Mouse (Mus musculus) MEL (cell line): ENCODE data around the gene Rab1a. TPM values are rescaled to one million over a fixed set of nuclear protein-coding genes. Genes with fewer than 3 reads are reported as not detected.

Source experiments
- DNase-seq: peaks from one replicate; pipeline ENCODE4 v3.0.0; 2011; ENCODE audit warnings: low read depth, low spot score
- H3K27ac ChIP-seq: 2 replicates; pipeline ENCODE4 v1.5.1; 2012; ENCODE audit warnings: low read depth, mild to moderate bottlenecking, control low read depth, low read length, moderate library complexity; ENCODE audit not compliant: control insufficient read depth
- H3K27me3 ChIP-seq, 2 experiments: fragments of 150-350 bp in 1 of 2; sonication (generic) in 1 of 2; 2 replicates each; pipeline ENCODE4 v1.6.1; 2012; ENCODE audit warnings: low read length in 2 of 2, mild to moderate bottlenecking in 2 of 2, improper control_type of control experiment in 1 of 2, moderate library complexity in 1 of 2; ENCODE audit not compliant: insufficient read depth in 2 of 2, control insufficient read depth in 1 of 2
- H3K36me3 ChIP-seq, 2 experiments: 2 replicates each; pipeline ENCODE4 v1.6.1; 2012 to 2014; ENCODE audit warnings: low read length in 2 of 2, improper control_type of control experiment in 1 of 2, inconsistent platforms in 1 of 2, mild to moderate bottlenecking in 1 of 2; ENCODE audit not compliant: insufficient read depth in 2 of 2, control insufficient read depth in 1 of 2
- H3K4me1 ChIP-seq, 2 experiments: fragments of 150-350 bp in 1 of 2; sonication (generic) in 1 of 2; 2 replicates each; pipeline ENCODE4 v1.6.1; 2012; ENCODE audit warnings: low read length in 2 of 2, improper control_type of control experiment in 1 of 2, mild to moderate bottlenecking in 1 of 2; ENCODE audit not compliant: insufficient read depth in 2 of 2, control insufficient read depth in 1 of 2
- H3K4me3 ChIP-seq, 2 experiments: fragments of 150-350 bp in 1 of 2; sonication (generic) in 1 of 2; 2 replicates each; pipeline ENCODE4 v1.5.1; 2012; ENCODE audit warnings: low read depth in 2 of 2, low read length in 2 of 2, mild to moderate bottlenecking in 2 of 2, moderate library complexity in 2 of 2, control low read depth in 1 of 2, improper control_type of control experiment in 1 of 2; ENCODE audit not compliant: control insufficient read depth in 1 of 2, insufficient read depth in 1 of 2
- H3K79me2 ChIP-seq: 2 replicates; pipeline ENCODE4 v1.6.1; 2012; ENCODE audit warnings: mild to moderate bottlenecking, low read length, moderate library complexity; ENCODE audit not compliant: control insufficient read depth, poor library complexity, insufficient read depth
- H3K9ac ChIP-seq: 2 replicates; pipeline ENCODE4 v1.6.1; 2012; ENCODE audit warnings: low read depth, mild to moderate bottlenecking, control low read depth, low read length, moderate library complexity; ENCODE audit not compliant: control insufficient read depth, poor library complexity, severe bottlenecking
- H3K9me3 ChIP-seq: fragments of 150-350 bp; sonication (generic); replicated peaks from 2 replicates; pipeline ENCODE4 v1.6.1; 2012; ENCODE audit warnings: mild to moderate bottlenecking, low read length, improper control_type of control experiment, moderate library complexity; ENCODE audit not compliant: insufficient read depth
- E2F4 ChIP-seq: IDR thresholded peaks from 2 replicates; pipeline ENCODE4 v1.6.1; 2011; ENCODE audit warnings: low read depth, low read length, improper control_type of control experiment, borderline replicate concordance
- ETS1 ChIP-seq: IDR thresholded peaks from 2 replicates; pipeline ENCODE4 v1.6.1; 2012; ENCODE audit warnings: low read depth, mild to moderate bottlenecking, inconsistent platforms, low read length, improper control_type of control experiment, moderate library complexity
- GATA1 ChIP-seq: IDR thresholded peaks from 2 replicates; pipeline ENCODE4 v1.6.1; 2011; ENCODE audit warnings: low read depth, low read length, improper control_type of control experiment
- MAX ChIP-seq: IDR thresholded peaks from 2 replicates; pipeline ENCODE4 v1.6.1; 2011; ENCODE audit warnings: low read length, improper control_type of control experiment
- MEF2A ChIP-seq: IDR thresholded peaks from 2 replicates; pipeline ENCODE4 v1.6.1; 2014; ENCODE audit warnings: low read depth, mild to moderate bottlenecking, inconsistent platforms, low read length, improper control_type of control experiment; ENCODE audit not compliant: poor library complexity, insufficient replicate concordance, severe bottlenecking; ENCODE audit errors: extremely low read depth
- MXI1 ChIP-seq: IDR thresholded peaks from 2 replicates; pipeline ENCODE4 v1.6.1; 2011; ENCODE audit warnings: mild to moderate bottlenecking, low read depth, low read length, improper control_type of control experiment
- MYB ChIP-seq: IDR thresholded peaks from 2 replicates; pipeline ENCODE4 v1.6.1; 2011; ENCODE audit warnings: mild to moderate bottlenecking, low read depth, low read length, improper control_type of control experiment
- NELFE ChIP-seq: IDR thresholded peaks from 2 replicates; pipeline ENCODE4 v1.6.1; 2011; ENCODE audit warnings: low read depth, low read length, improper control_type of control experiment
- POLR2AphosphoS5 ChIP-seq: IDR thresholded peaks from 2 replicates; pipeline ENCODE4 v1.6.1; 2012; ENCODE audit warnings: low read depth, borderline replicate concordance, mild to moderate bottlenecking, inconsistent platforms, low read length, moderate library complexity, mixed read lengths
- SMC3 ChIP-seq: IDR thresholded peaks from 2 replicates; pipeline ENCODE4 v1.6.1; 2011; ENCODE audit warnings: low read depth, low read length, improper control_type of control experiment
- TBP ChIP-seq: IDR thresholded peaks from 2 replicates; pipeline ENCODE4 v1.8.0; 2011; ENCODE audit warnings: low read depth, low read length, improper control_type of control experiment
- TCF12 ChIP-seq: IDR thresholded peaks from 2 replicates; pipeline ENCODE4 v1.6.1; 2014; ENCODE audit warnings: low read depth, mild to moderate bottlenecking, inconsistent platforms, low read length, improper control_type of control experiment, moderate library complexity
- UBTF ChIP-seq: IDR thresholded peaks from 2 replicates; pipeline ENCODE4 v1.6.1; 2012; ENCODE audit warnings: low read depth, mild to moderate bottlenecking, inconsistent platforms, low read length, improper control_type of control experiment, moderate library complexity, borderline replicate concordance; ENCODE audit not compliant: insufficient read depth
- USF1 ChIP-seq: IDR thresholded peaks from 2 replicates; pipeline ENCODE4 v1.6.1; 2014; ENCODE audit warnings: low read depth, mild to moderate bottlenecking, inconsistent platforms, low read length, improper control_type of control experiment, moderate library complexity
- USF2 ChIP-seq, 2 experiments: IDR thresholded peaks; 2 replicates each; pipeline ENCODE4 v1.6.1; 2011 to 2012; ENCODE audit warnings: improper control_type of control experiment in 2 of 2, low read length in 2 of 2, borderline replicate concordance in 1 of 2, inconsistent platforms in 1 of 2, low read depth in 1 of 2, mild to moderate bottlenecking in 1 of 2; ENCODE audit not compliant: insufficient read depth in 1 of 2
- ZC3H11A ChIP-seq: IDR thresholded peaks from 2 replicates; pipeline ENCODE4 v1.6.1; 2012; ENCODE audit warnings: low read depth, mild to moderate bottlenecking, inconsistent platforms, low read length, improper control_type of control experiment
- ZKSCAN1 ChIP-seq: IDR thresholded peaks from 2 replicates; pipeline ENCODE4 v1.6.1; 2012; ENCODE audit warnings: low read depth, mild to moderate bottlenecking, inconsistent platforms, low read length, improper control_type of control experiment, moderate library complexity
- ZMIZ1 ChIP-seq: IDR thresholded peaks from 2 replicates; pipeline ENCODE4 v1.6.1; 2012; ENCODE audit warnings: low read depth, mild to moderate bottlenecking, inconsistent platforms, low read length, improper control_type of control experiment, moderate library complexity
- ZNF384 ChIP-seq: IDR thresholded peaks from 2 replicates; pipeline ENCODE4 v1.6.1; 2012; ENCODE audit warnings: low read depth, mild to moderate bottlenecking, inconsistent platforms, low read length, improper control_type of control experiment
- polyA plus RNA-seq, 2 experiments: library from polyadenylated mRNA; stranded (reverse) in 1 of 2; unstranded in 1 of 2; fragments of >175 nt in 1 of 2; fragments of >200 nt in 1 of 2; gene quantifications; 2 replicates each; pipeline versions ENCODE4 v1.2.1 to v1.2.4; 2012; ENCODE audit warnings: low replicate concordance in 2 of 2, low read depth in 1 of 2; ENCODE audit not compliant: insufficient read length in 2 of 2, insufficient read depth in 1 of 2, missing spikeins in 1 of 2
- total RNA-seq: library from RNA; depleted of rRNA; stranded (reverse); fragments of 300-350 nt; gene quantifications from 2 replicates; pipeline ENCODE4 v1.2.3, GENCODE M21; 2012

Rab1a gene
- total and polyA plus RNA-seq, 3 experiments = 79.5 to 336 (median 139) TPM

DNA sequence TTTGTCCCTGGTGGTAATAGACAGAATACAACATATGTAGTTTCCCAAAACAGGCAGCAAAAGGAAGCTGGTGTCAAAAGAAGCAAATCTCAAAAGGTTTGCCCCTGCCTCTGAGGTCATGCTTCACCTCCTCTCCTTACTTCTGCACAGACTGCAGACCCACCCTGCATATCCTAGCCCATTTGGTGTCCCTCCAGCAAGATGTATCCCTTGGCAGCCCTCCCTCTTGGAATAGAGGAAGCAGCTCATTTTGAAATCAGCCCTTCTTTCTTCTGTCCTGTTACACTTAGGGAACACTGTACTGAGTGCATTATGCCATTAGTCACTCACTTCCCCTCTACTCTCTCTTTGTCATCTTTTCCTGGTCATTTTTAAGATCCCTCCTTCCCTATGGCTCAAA is 42.4 kb upstream of the Rab1a start:
- Histone ChIP-seq H3K4me3 (no peak overlapping the region), H3K9ac (no peak overlapping the region), H3K9me3 (no peaks in the 10 kb centered on the region), H3K27me3 (peaks cover 8 to 10% of the 10 kb centered on the region in 2 experiments; a peak in 3 of 4 replicates), H3K27ac (no peak overlapping the region), H3K36me3 (no peaks in the 10 kb centered on the region), H3K4me1 (no peaks in the 10 kb centered on the region), H3K79me2 (no peaks in the 10 kb centered on the region)
- TF ChIP-seq MXI1 (no peak), TBP (no peak), SMC3 (no peak), E2F4 (no peak), ZC3H11A (no peak), USF1 (no peak), USF2 (IDR thresholded peaks at IDR 0.05; ENCODE audit: borderline replicate concordance in 1 of 2, insufficient read depth in 1 of 2, low read depth in 1 of 2, low read length in 2 of 2) (no peak), ZNF384 (no peak), ZKSCAN1 (no peak), NELFE (no peak), UBTF (no peak), TCF12 (no peak), POLR2AphosphoS5 (no peak), MAX (no peak), MYB (no peak)
- DNase-seq = no peak

GRCm38 (mm10) chr11:20164979-20165867 is 36.0 kb upstream of the Rab1a start:
- H3K9me3 ChIP-seq = no peaks in the 10 kb centered on the region
- H3K79me2 ChIP-seq = no peaks in the 10 kb centered on the region
- H3K4me1 ChIP-seq = no peaks in the 10 kb centered on the region
- H3K4me3 ChIP-seq = no peak overlapping the region
- no peak overlapping the region for H3K27ac ChIP-seq
- no peaks in the 10 kb centered on the region for H3K36me3 ChIP-seq
- TF ChIP-seq MEF2A = no peak
- TF ChIP-seq ZMIZ1 = no peak
- no peak for TF ChIP-seq GATA1
- TF ChIP-seq SMC3 = no peak
- TF ChIP-seq NELFE = no peak
- no peak for TF ChIP-seq ETS1
- TF ChIP-seq ZC3H11A = no peak
- DNase-seq = no peak
- H3K9ac ChIP-seq = no peak overlapping the region
- H3K27me3 ChIP-seq = peaks cover 4 to 6% of the 10 kb centered on the region in 2 experiments; a peak in 2 of 4 replicates
